Mouse (Mus musculus) gastrocnemius, postnatal 10 days (tissue): ENCODE measurements around the gene Gclc. TPM values are rescaled to one million over a fixed set of nuclear protein-coding genes. Genes with fewer than 3 reads are reported as not detected.
A peak's percentile ranks its signal among the peaks of the same experiment; 100 is the strongest.

Source experiments
- DNase-seq: peaks from one replicate; pipeline ENCODE4 v3.0.0; 2021; ENCODE audit warnings: mixed read lengths
- total RNA-seq, 2 experiments: library from RNA; stranded (reverse); gene quantifications; 2 replicates each; pipeline ENCODE4 v1.2.3; 2021

The Gclc gene
- total RNA-seq, 2 experiments from 2014 or later = 5.0 to 7.7 TPM

- DNase-seq = no peak
These were observed 31.1 kb downstream of the Gclc start for GRCm38 (mm10) chr9:77785466-77785865.

- no peak for DNase-seq
These were observed 33.6 kb downstream of the Gclc start for GRCm38 (mm10) chr9:77787936-77788335.

GRCm38 (mm10) chr9:77789615-77790348 lies 35.4 kb downstream of the Gclc start:
- DNase-seq = peak; percentile 48

- DNase-seq = no peak
These were observed 39.5 kb downstream of the Gclc start for GRCm38 (mm10) chr9:77793838-77794237.

GRCm38 (mm10) chr9:77802461-77802860 lies 48.1 kb downstream of the Gclc start:
- DNase-seq = peak; percentile 26

- DNase-seq = no peak
These were observed 52.1 kb downstream of the Gclc start for GRCm38 (mm10) chr9:77806426-77806825.

- DNase-seq = peak; percentile 80
These were observed 52.7 kb downstream of the Gclc start for GRCm38 (mm10) chr9:77806842-77807668.

- no peak for DNase-seq
These were observed 54.1 kb downstream of the Gclc start for GRCm38 (mm10) chr9:77808481-77808880.

GRCm38 (mm10) chr9:77818858-77819257 lies 64.5 kb downstream of the Gclc start:
- no peak for DNase-seq

GRCm38 (mm10) chr9:77819318-77819717 lies 65.0 kb downstream of the Gclc start:
- no peak for DNase-seq

- no peak for DNase-seq
These were observed 66.5 kb downstream of the Gclc start for GRCm38 (mm10) chr9:77820836-77821235.

GRCm38 (mm10) chr9:77825380-77825961 lies 71.1 kb downstream of the Gclc start:
- peak; percentile 25 for DNase-seq

GRCm38 (mm10) chr9:77826237-77826636 lies 71.9 kb downstream of the Gclc start:
- no peak for DNase-seq

- no peak for DNase-seq
These were observed 74.2 kb downstream of the Gclc start for GRCm38 (mm10) chr9:77828531-77828965.

GRCm38 (mm10) chr9:77834259-77834993 lies 80.1 kb downstream of the Gclc start:
- no peak for DNase-seq

- DNase-seq = no peak
These were observed 80.8 kb downstream of the Gclc start for GRCm38 (mm10) chr9:77835122-77835521.

- DNase-seq = no peak
These were observed 81.4 kb downstream of the Gclc start for GRCm38 (mm10) chr9:77835756-77836155.

GRCm38 (mm10) chr9:77838586-77838985 lies 84.3 kb downstream of the Gclc start:
- no peak for DNase-seq
